Mouse (Mus musculus): ENCODE results near the gene Wipf1.

The Wipf1 gene

DNA sequence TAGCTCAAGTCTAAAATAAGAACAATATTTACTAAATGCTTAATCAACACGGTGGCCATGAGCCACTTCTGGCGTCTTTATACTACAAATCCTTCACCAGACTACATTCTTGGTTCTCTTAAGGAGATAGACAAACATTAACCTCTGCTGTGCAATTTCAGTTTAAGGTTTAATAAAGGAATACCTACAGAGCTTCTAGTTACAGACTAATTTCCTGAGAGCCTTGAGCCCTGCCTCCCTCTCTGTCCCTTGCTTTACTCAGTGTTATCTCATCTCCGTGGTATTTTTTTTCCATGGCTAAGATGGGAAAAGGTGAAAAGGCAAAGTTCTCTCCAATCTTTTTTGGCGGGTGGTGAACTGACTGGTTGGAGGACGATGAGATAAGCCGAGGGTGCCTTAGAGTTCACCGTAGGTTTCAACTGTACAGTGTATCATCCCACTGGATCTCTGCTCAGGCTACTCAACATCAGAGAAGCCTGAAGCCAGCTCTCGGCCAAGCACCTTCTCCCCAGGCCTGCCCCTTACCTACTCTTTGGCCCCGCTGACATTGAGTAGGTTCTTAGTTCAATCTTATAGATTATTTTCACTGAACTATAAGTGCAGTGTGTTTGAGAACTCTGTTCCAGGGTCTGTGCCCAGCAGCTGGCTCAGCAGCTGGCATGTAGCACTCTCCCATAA is 149.1 kb downstream of the Wipf1 start:
- no peak for DNase-seq

DNA sequence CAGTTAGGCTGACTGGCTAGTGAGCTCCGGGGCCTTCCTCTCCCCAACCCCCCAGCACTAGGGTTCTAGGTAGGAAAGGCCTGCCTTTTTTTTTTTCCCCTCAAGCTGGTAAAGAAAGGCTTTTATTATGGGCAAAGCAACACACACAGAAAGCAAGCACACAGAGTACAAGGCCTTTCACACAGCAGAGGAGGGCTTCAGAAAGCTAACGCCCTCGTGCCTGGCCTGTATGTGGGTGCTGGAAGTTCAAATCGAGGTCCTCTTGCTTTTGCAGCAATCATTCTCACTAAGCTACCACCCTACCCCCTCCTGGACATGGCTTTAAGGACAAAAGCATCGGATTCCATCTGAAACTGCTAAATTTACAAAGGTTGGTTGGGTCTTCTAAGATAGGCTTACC is 149.9 kb downstream of the Wipf1 start:
- DNase-seq: no peak
